Mouse (Mus musculus): ENCODE results near the gene Nkapd1. TPM values are rescaled to one million over a fixed set of nuclear protein-coding genes. Genes with fewer than 3 reads are reported as not detected.

Gene Nkapd1
- polyA plus RNA-seq, 1 experiment from 2014 or later = 20.5 TPM

Other genes with a start within 250 kb of the Nkapd1 start
- gene Plet1, start 122.9 kb downstream of the Nkapd1 start, polyA plus RNA-seq (2016; fragmentation: Nextera tagmentation; extraction: Ambion mirVana) = 0.24 and 0.28 TPM in 2 replicates
- gene Pts, start 88.7 kb downstream of the Nkapd1 start, polyA plus RNA-seq (2016; fragmentation: Nextera tagmentation; extraction: Ambion mirVana) = 81.2 and 86.5 TPM in 2 replicates
- 3.7 and 4.5 TPM in 2 replicates for gene Il18, start 62.6 kb downstream of the Nkapd1 start, polyA plus RNA-seq (2016; fragmentation: Nextera tagmentation; extraction: Ambion mirVana)
- gene Bco2, start 62.3 kb downstream of the Nkapd1 start, polyA plus RNA-seq (2016; fragmentation: Nextera tagmentation; extraction: Ambion mirVana) = 0.25 TPM in 2 replicates
- gene Tex12, start 56.1 kb downstream of the Nkapd1 start, polyA plus RNA-seq (2016; fragmentation: Nextera tagmentation; extraction: Ambion mirVana) = 0.17 TPM in 1 of 2 replicates, not detected in the other
- gene Sdhd, start 13.7 kb downstream of the Nkapd1 start, polyA plus RNA-seq (2016; fragmentation: Nextera tagmentation; extraction: Ambion mirVana) = 325 and 340 TPM in 2 replicates
- gene Timm8b, start 13.6 kb downstream of the Nkapd1 start, polyA plus RNA-seq (2016; fragmentation: Nextera tagmentation; extraction: Ambion mirVana) = 308 and 321 TPM in 2 replicates
- 6.5 and 7.9 TPM in 2 replicates for gene Pih1d2, start 143 bp downstream of the Nkapd1 start, polyA plus RNA-seq (2016; fragmentation: Nextera tagmentation; extraction: Ambion mirVana)
- 54.0 and 59.0 TPM in 2 replicates for gene Dlat, start 42.3 kb upstream of the Nkapd1 start, polyA plus RNA-seq (2016; fragmentation: Nextera tagmentation; extraction: Ambion mirVana)
- 22.2 and 23.0 TPM in 2 replicates for gene Dixdc1, start 122.1 kb upstream of the Nkapd1 start, polyA plus RNA-seq (2016; fragmentation: Nextera tagmentation; extraction: Ambion mirVana)
- 2.1 and 2.5 TPM in 2 replicates for gene 2310030G06Rik, start 129.1 kb upstream of the Nkapd1 start, polyA plus RNA-seq (2016; fragmentation: Nextera tagmentation; extraction: Ambion mirVana)
- 3.2 and 5.7 TPM in 2 replicates for gene Cryab, start 133.9 kb upstream of the Nkapd1 start, polyA plus RNA-seq (2016; fragmentation: Nextera tagmentation; extraction: Ambion mirVana)
- 0.69 and 1.1 TPM in 2 replicates for gene Hspb2, start 134.9 kb upstream of the Nkapd1 start, polyA plus RNA-seq (2016; fragmentation: Nextera tagmentation; extraction: Ambion mirVana)
- 12.2 and 14.5 TPM in 2 replicates for gene Fdxacb1, start 150.8 kb upstream of the Nkapd1 start, polyA plus RNA-seq (2016; fragmentation: Nextera tagmentation; extraction: Ambion mirVana)
- 35.0 and 36.9 TPM in 2 replicates for gene Alg9, start 157.6 kb upstream of the Nkapd1 start, polyA plus RNA-seq (2016; fragmentation: Nextera tagmentation; extraction: Ambion mirVana)
- gene 1110032A03Rik, start 158.1 kb upstream of the Nkapd1 start, polyA plus RNA-seq (2016; fragmentation: Nextera tagmentation; extraction: Ambion mirVana) = 23.2 and 24.7 TPM in 2 replicates
- 170 and 171 TPM in 2 replicates for gene Ppp2r1b, start 227.8 kb upstream of the Nkapd1 start, polyA plus RNA-seq (2016; fragmentation: Nextera tagmentation; extraction: Ambion mirVana)